ENCODE assay signal across 8 mouse cellular contexts in genomic region chr1:174469736-174470135, GRCm38 (mm10). TPM values are rescaled to one million over a fixed set of nuclear protein-coding genes. Genes with fewer than 3 reads are reported as not detected.
A peak's percentile ranks its signal among the peaks of the same experiment; 100 is the strongest.
DNase-seq lines count a peak whose midpoint lies in the region; ATAC-seq and TF ChIP-seq lines count a peak whose summit lies in the region.

No protein-coding gene starts in this region.

- H3K36me3 ChIP-seq in embryonic facial prominence, embryonic 15.5 days, result no peaks in the 10 kb centered on the region
- no peaks in the 10 kb centered on the region for H3K36me3 ChIP-seq in hindbrain, embryonic 15.5 days

- H3K9ac ChIP-seq in embryonic facial prominence, embryonic 15.5 days, result no peak overlapping the region
- no peak overlapping the region for H3K9ac ChIP-seq in hindbrain, embryonic 15.5 days

- 0 out of 2 replicates have a peak, but pooled peaks have one; percentile 29 for ATAC-seq in embryonic facial prominence, embryonic 15.5 days (ENCODE audit: insufficient number of reproducible peaks, low FRiP score, low TSS enrichment, low read depth)
- ATAC-seq in hindbrain, embryonic 15.5 days (ENCODE audit: low FRiP score, low read depth), result peak; percentile 91
- ATAC-seq in megakaryocyte-erythroid progenitor cell, adult 5-6 weeks (replicated peaks; ENCODE audit: low FRiP score, low TSS enrichment, poor library complexity, severe bottlenecking), result peak; percentile 85

- H3K4me1 ChIP-seq in embryonic facial prominence, embryonic 15.5 days, result no peaks in the 10 kb centered on the region
- no peaks in the 10 kb centered on the region for H3K4me1 ChIP-seq in hindbrain, embryonic 15.5 days (replicated peaks)

- no peak for DNase-seq in gastrocnemius, adult 2 months
- DNase-seq in gastrocnemius, adult 8-10 months (ENCODE audit: low spot score in 2 of 2), result no peak
- peak; percentile 85 for DNase-seq in brain, adult 2 months (ENCODE audit: low read depth, low spot score)
- DNase-seq in layer of hippocampus, postnatal 36 days, result peak; percentile 11 to 31
- peak; percentile 4 for DNase-seq in skeletal muscle tissue, adult 2 months (ENCODE audit: low read depth, low spot score)

- WGBS in embryonic facial prominence, embryonic 15.5 days, result 2% methylated on average over 6 of the region's 6 CpGs
- WGBS in hindbrain, embryonic 15.5 days, result 3% methylated on average over 6 of the region's 6 CpGs

- H3K27me3 ChIP-seq in embryonic facial prominence, embryonic 15.5 days, result no peaks in the 10 kb centered on the region
- H3K27me3 ChIP-seq in hindbrain, embryonic 15.5 days, result no peaks in the 10 kb centered on the region

- H3K4me3 ChIP-seq in gastrocnemius, adult 2 months, result no peak overlapping the region
- no peak overlapping the region for H3K4me3 ChIP-seq in embryonic facial prominence, embryonic 15.5 days (replicated peaks)
- no peak overlapping the region for H3K4me3 ChIP-seq in hindbrain, embryonic 15.5 days

- no peak overlapping the region for H3K27ac ChIP-seq in gastrocnemius, adult 2 months
- H3K27ac ChIP-seq in embryonic facial prominence, embryonic 15.5 days (replicated peaks), result no peak overlapping the region
- H3K27ac ChIP-seq in hindbrain, embryonic 15.5 days (replicated peaks), result no peak overlapping the region

- H3K4me2 ChIP-seq in embryonic facial prominence, embryonic 15.5 days (replicated peaks), result no peak overlapping the region
- H3K4me2 ChIP-seq in hindbrain, embryonic 15.5 days, result no peak overlapping the region

- intact Hi-C loops in gastrocnemius, adult 2 months (cut with DNase I), result loop anchor here (5.0 kb wide), 3 partner anchors 83 to 1012 kb away; no protein-coding TSS in a partner anchor

- no peaks in the 10 kb centered on the region for H3K9me3 ChIP-seq in embryonic facial prominence, embryonic 15.5 days (replicated peaks)
- H3K9me3 ChIP-seq in hindbrain, embryonic 15.5 days, result no peaks in the 10 kb centered on the region

- peak; percentile 67 for TF ChIP-seq CTCF in gastrocnemius, adult 2 months (IDR thresholded peaks at IDR 0.05)

RNA-seq across cellular contexts. Expression of gene Olfr220, which starts 27.9 kb away (rescaled TPM):
- total RNA-seq in gastrocnemius, adult 2 months (2021), result not detected
- total RNA-seq in gastrocnemius, adult 8-10 months (2022), result not detected
- polyA plus RNA-seq in embryonic facial prominence, embryonic 15.5 days (2015; fragmentation: Nextera tagmentation; extraction: Ambion mirVana), result 0.09 TPM in 1 of 2 replicates, not detected in the other
- not detected in 2 replicates for polyA plus RNA-seq in hindbrain, embryonic 15.5 days (2015; fragmentation: Nextera tagmentation; extraction: Ambion mirVana)
- total RNA-seq in layer of hippocampus, postnatal 36 days (2021), result not detected
- 0.87 TPM in 1 of 2 replicates, not detected in the other for total RNA-seq in megakaryocyte-erythroid progenitor cell, adult 5-6 weeks (2014; fragmentation: Nextera tagmentation)
- total RNA-seq in megakaryocyte-erythroid progenitor cell, adult 5-6 weeks (2017), result not detected in 2 replicates

RNA-seq across cellular contexts. Expression of gene Fmn2, which starts 31.9 kb away (rescaled TPM):
- total RNA-seq in gastrocnemius, adult 2 months (2021), result under 1 TPM; 0.26 to 0.28 TPM
- under 1 TPM; 0.07 to 0.46 (median 0.31) TPM for total RNA-seq in gastrocnemius, adult 8-10 months (2022)
- 1.9 and 2.5 TPM in 2 replicates for polyA plus RNA-seq in embryonic facial prominence, embryonic 15.5 days (2015; fragmentation: Nextera tagmentation; extraction: Ambion mirVana)
- 7.1 and 8.0 TPM in 2 replicates for polyA plus RNA-seq in hindbrain, embryonic 15.5 days (2015; fragmentation: Nextera tagmentation; extraction: Ambion mirVana)
- 10 to 100 TPM; 69.2 to 73.0 TPM for total RNA-seq in layer of hippocampus, postnatal 36 days (2021)
- total RNA-seq in megakaryocyte-erythroid progenitor cell, adult 5-6 weeks (2014; fragmentation: Nextera tagmentation), result 0.68 TPM in 1 of 2 replicates, not detected in the other
- not detected in 2 replicates for total RNA-seq in megakaryocyte-erythroid progenitor cell, adult 5-6 weeks (2017)

RNA-seq across cellular contexts. Expression of gene Olfr414, which starts 45.9 kb away (rescaled TPM):
- not detected for total RNA-seq in gastrocnemius, adult 2 months (2021)
- not detected for total RNA-seq in gastrocnemius, adult 8-10 months (2022)
- 0.17 and 0.24 TPM in 2 replicates for polyA plus RNA-seq in embryonic facial prominence, embryonic 15.5 days (2015; fragmentation: Nextera tagmentation; extraction: Ambion mirVana)
- not detected in 2 replicates for polyA plus RNA-seq in hindbrain, embryonic 15.5 days (2015; fragmentation: Nextera tagmentation; extraction: Ambion mirVana)
- not detected for total RNA-seq in layer of hippocampus, postnatal 36 days (2021)
- 2.2 and 4.4 TPM in 2 replicates for total RNA-seq in megakaryocyte-erythroid progenitor cell, adult 5-6 weeks (2014; fragmentation: Nextera tagmentation)
- total RNA-seq in megakaryocyte-erythroid progenitor cell, adult 5-6 weeks (2017), result 3.1 and 5.1 TPM in 2 replicates

Comparison
In these comparisons a context has a peak if more than half of its experiments do, and no peak if none do; other contexts are left out.
1. DNase-seq: peak in brain, adult 2 months (single experiment), layer of hippocampus, postnatal 36 days (2 of 2) and skeletal muscle tissue, adult 2 months (single experiment); none in gastrocnemius, adult 2 months (single experiment) and gastrocnemius, adult 8-10 months (0 of 2).
2. ATAC-seq: peak in every context shown above with its lines; median percentile 91 in hindbrain, embryonic 15.5 days; 85 in megakaryocyte-erythroid progenitor cell, adult 5-6 weeks; 29 in embryonic facial prominence, embryonic 15.5 days.
3. RNA of gene Fmn2, which starts 31.9 kb away (total RNA-seq): 69.2 to 73.0 TPM in layer of hippocampus, postnatal 36 days; 0.68 TPM in megakaryocyte-erythroid progenitor cell, adult 5-6 weeks, 0.07 to 0.46 TPM in gastrocnemius, adult 8-10 months and 0.26 to 0.28 TPM in gastrocnemius, adult 2 months; every median in the first group is over 10 times any median in the second.